Mouse (Mus musculus): ENCODE measurements around the gene Adra1b. TPM values are rescaled to one million over a fixed set of nuclear protein-coding genes. Genes with fewer than 3 reads are reported as not detected.

The Adra1b gene
- 36.5 TPM for polyA plus RNA-seq (2014; fragmentation: Illumina TruSeq; extraction: RNeasy Lipid Tissue Mini Kit (QIAGEN cat#74804); ENCODE audit: low read depth, low replicate concordance)

DNA sequence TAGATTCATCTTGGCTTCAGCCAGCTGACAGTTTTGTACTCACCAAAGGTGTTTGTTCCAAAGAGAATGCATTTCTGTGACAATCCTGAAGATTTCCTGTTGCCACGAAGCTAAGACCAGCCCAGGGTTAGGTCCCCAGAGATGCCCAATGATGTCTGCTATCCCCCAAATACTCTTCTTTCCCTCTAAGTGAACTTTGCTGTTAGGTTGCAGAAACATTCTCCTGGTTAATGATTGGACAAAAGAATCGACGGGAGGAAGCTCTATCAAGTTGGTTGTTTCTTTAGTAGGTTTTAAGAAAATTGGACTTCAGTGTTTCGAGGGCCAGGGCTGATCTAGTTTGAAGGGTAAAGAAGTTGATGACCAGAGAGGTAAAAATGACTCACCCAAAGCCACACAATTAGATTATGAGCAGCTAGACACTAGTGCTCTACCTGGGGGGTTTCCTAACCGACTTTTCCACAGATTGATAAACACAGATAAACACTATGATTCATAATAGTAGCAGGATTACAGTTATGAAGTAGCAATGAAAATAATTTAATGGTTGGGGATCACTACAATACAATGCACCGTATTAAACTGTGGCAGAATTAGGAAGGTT lies at the start of gene Adra1b:
TSS of gene Adra1b (minus strand) at position 160 of the 604 bp plus-strand sequence.

DNA sequence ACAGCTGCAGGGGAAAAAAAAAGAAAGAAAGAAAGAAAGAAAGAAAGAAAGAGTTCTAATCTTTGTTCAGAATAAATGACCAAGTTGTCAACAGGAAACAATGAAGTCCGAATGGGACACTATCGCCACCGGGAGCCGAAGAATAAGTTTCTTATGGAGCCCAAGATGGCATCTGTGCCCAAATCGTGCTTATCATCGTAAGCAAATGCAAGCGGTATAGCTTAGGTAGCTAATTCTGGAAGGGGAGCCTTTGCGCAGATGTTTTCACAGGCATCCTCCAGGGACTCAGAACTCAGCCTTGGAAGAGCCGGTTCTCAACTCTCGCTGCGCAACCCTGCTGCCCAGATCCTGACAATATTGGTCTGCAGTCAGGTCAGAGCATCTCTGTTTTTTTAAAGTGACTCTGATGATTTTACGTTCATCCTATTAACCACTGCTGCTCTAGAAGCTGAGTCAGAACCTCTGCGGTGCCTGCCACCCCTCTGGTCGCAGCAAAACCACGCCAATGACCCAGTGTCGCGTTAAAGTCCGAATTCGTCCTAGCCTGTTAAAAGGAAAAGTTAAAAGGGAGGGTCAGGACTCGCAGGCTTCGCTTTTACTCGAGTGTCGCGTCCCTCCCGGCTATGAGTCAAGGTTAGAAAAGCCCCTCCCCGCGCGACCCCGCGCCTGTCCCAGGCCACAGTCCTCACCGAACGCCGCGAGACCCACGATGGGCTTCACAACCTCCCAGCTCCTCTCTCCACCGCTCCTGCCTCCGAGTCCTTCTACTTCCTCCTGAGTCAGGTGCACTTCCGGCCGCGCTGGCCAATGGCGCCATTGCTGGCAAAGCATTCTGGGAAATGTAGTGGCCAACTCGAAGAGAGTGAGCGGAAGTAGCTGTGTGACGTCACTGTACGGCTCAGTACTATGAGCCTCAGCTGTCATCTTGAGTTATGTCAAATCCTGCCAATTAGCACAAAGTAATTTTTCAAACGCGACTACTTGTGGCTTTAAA lies 153.5 kb downstream of the Adra1b start, which contains the start of gene Ttc1:
TSS of gene Ttc1 (minus strand) at position 776 of the 994 bp plus-strand sequence.

Other genes with a start within 250 kb of the Adra1b start
- 14.7 TPM for gene Pwwp2a, start 219.2 kb downstream of the Adra1b start, polyA plus RNA-seq (2014; fragmentation: Illumina TruSeq; extraction: RNeasy Lipid Tissue Mini Kit (QIAGEN cat#74804); ENCODE audit: low read depth, low replicate concordance)
- gene Ttc1, start 153.2 kb downstream of the Adra1b start, polyA plus RNA-seq (2014; fragmentation: Illumina TruSeq; extraction: RNeasy Lipid Tissue Mini Kit (QIAGEN cat#74804); ENCODE audit: low read depth, low replicate concordance) = 57.0 TPM

Data from heart, adult 10 weeks (tissue).